Mouse (Mus musculus): ENCODE results near the gene Aldob.

DNA sequence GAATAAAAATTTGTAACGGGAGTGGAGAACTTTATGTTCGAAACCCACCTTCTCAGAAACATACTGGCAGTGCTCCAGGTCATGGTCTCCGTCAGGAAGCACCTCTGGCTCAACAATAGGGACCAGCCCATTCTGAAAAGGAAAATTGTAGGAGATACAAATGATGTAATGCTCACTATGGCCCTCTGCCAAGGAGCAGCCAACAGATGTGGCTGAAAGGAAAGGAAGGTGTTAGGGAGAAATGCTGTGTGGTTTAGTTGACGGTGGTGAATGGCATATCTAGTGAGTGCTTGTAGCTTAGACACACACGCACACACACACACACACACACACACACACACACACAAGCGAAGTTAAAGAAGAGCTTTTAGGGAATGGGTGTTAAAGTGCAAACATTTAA is 9.7 kb downstream of the Aldob start:
- TF ChIP-seq POLR2A (IDR thresholded peaks at IDR 0.05; ENCODE audit: borderline replicate concordance, extremely low read depth, low read depth, low read length) (no peak), CTCF (IDR thresholded peaks at IDR 0.05; ENCODE audit: insufficient read depth, low read length) (no peak)
